Mouse (Mus musculus) liver, embryonic 16.5 days (tissue): ENCODE data around the gene Ptprb. TPM values are rescaled to one million over a fixed set of nuclear protein-coding genes. Genes with fewer than 3 reads are reported as not detected.

Experiments
- ATAC-seq: fragments of 200-750 bp; cut with Nextera tagmentation; 2 replicates; pipeline ENCODE4 v1.8.0; 2017; ENCODE audit warnings: low read depth, mild to moderate bottlenecking, moderate number of reproducible peaks, moderate library complexity
- H3K27ac ChIP-seq: fragments of 300-500 bp; sonication (generic); 2 replicates; pipeline ENCODE4 v1.5.1; 2014; ENCODE audit warnings: mild to moderate bottlenecking, low read length
- H3K27me3 ChIP-seq: fragments of 300-500 bp; sonication (generic); 2 replicates; pipeline ENCODE4 v1.6.1; 2014; ENCODE audit warnings: low read depth, low read length, mixed read lengths; ENCODE audit not compliant: control insufficient read depth, insufficient read depth
- H3K36me3 ChIP-seq: fragments of 300-500 bp; sonication (generic); 2 replicates; pipeline ENCODE4 v1.6.1; 2014; ENCODE audit warnings: mild to moderate bottlenecking; ENCODE audit not compliant: control insufficient read depth, insufficient read depth
- H3K4me1 ChIP-seq: fragments of 300-500 bp; sonication (generic); 2 replicates; pipeline ENCODE4 v1.6.1; 2014; ENCODE audit warnings: low read depth, low read length, mixed read lengths; ENCODE audit not compliant: control insufficient read depth
- H3K4me2 ChIP-seq: fragments of 300-500 bp; sonication (generic); 2 replicates; pipeline ENCODE4 v1.6.1; 2014; ENCODE audit warnings: low read depth, low read length, mixed read lengths
- H3K4me3 ChIP-seq: fragments of 300-500 bp; sonication (generic); 2 replicates; pipeline ENCODE4 v1.5.1; 2014; ENCODE audit warnings: low read depth, mild to moderate bottlenecking, low read length
- H3K9ac ChIP-seq: fragments of 300-500 bp; sonication (generic); 2 replicates; pipeline ENCODE4 v1.6.1; 2014; ENCODE audit warnings: low read depth, low read length
- H3K9me3 ChIP-seq: fragments of 300-500 bp; sonication (generic); replicated peaks from 2 replicates; pipeline ENCODE4 v1.6.1; 2016; ENCODE audit warnings: low read length; ENCODE audit not compliant: control insufficient read depth
- WGBS: fragments of 180-500 bp; shearing (Covaris S2); extraction: QIAGEN DNeasy Blood & Tissue Kit; methylation state at CpG from one replicate; pipeline ENCODE4 v1.1.7; 2014; ENCODE audit not compliant: insufficient replicate concordance; 5-methylcytosine and 5-hydroxymethylcytosine counted together
- polyA plus RNA-seq: library from polyadenylated mRNA; unstranded; fragments of >200 nt; fragmentation: Nextera tagmentation; extraction: Ambion mirVana; gene quantifications from 2 replicates; pipeline ENCODE4 v1.2.1, GENCODE M21; 2015

Gene Ptprb
- polyA plus RNA-seq, 1 experiment from 2014 or later = 1.8 TPM

GRCm38 (mm10) chr10:116396966-116397365 is 121.6 kb downstream of the Ptprb start:
- no peaks in the 10 kb centered on the region for H3K27me3 ChIP-seq
- no peaks in the 10 kb centered on the region for H3K36me3 ChIP-seq
- H3K4me3 ChIP-seq = no peak overlapping the region
- H3K9ac ChIP-seq = no peak overlapping the region
- H3K4me2 ChIP-seq = no peak overlapping the region
- H3K27ac ChIP-seq = no peak overlapping the region
- H3K4me1 ChIP-seq = no peaks in the 10 kb centered on the region
- no peak for ATAC-seq
- no peaks in the 10 kb centered on the region for H3K9me3 ChIP-seq
- WGBS = 73% methylated on average over 13 of the region's 13 CpGs

- Histone ChIP-seq H3K27ac (no peak overlapping the region), H3K4me3 (no peak overlapping the region), H3K9me3 (no peaks in the 10 kb centered on the region), H3K4me2 (no peak overlapping the region), H3K4me1 (no peaks in the 10 kb centered on the region), H3K9ac (no peak overlapping the region), H3K27me3 (no peaks in the 10 kb centered on the region), H3K36me3 (no peaks in the 10 kb centered on the region)
- ATAC-seq = no peak
- 27% methylated on average over 14 of the region's 14 CpGs for WGBS
Observed at GRCm38 (mm10) chr10:116397573-116397972, 122.2 kb downstream of the Ptprb start.

GRCm38 (mm10) chr10:116397973-116398372 is 122.7 kb downstream of the Ptprb start:
- WGBS = 52% methylated on average over 12 of the region's 12 CpGs
- H3K9ac ChIP-seq = no peak overlapping the region
- H3K9me3 ChIP-seq = no peaks in the 10 kb centered on the region
- ATAC-seq = no peak
- H3K27me3 ChIP-seq = no peaks in the 10 kb centered on the region
- H3K4me1 ChIP-seq = no peaks in the 10 kb centered on the region
- no peaks in the 10 kb centered on the region for H3K36me3 ChIP-seq
- H3K27ac ChIP-seq = no peak overlapping the region
- H3K4me3 ChIP-seq = no peak overlapping the region
- no peak overlapping the region for H3K4me2 ChIP-seq

GRCm38 (mm10) chr10:116402742-116403425 is 127.6 kb downstream of the Ptprb start:
- Histone ChIP-seq H3K27ac (no peak overlapping the region), H3K36me3 (no peaks in the 10 kb centered on the region), H3K9ac (no peak overlapping the region), H3K27me3 (no peaks in the 10 kb centered on the region), H3K4me3 (no peak overlapping the region), H3K4me1 (no peaks in the 10 kb centered on the region), H3K4me2 (no peak overlapping the region), H3K9me3 (no peaks in the 10 kb centered on the region)
- no peak for ATAC-seq
- 57% methylated on average over 6 of the region's 6 CpGs for WGBS

- Histone ChIP-seq H3K9me3 (no peaks in the 10 kb centered on the region), H3K4me1 (no peaks in the 10 kb centered on the region)
Observed at GRCm38 (mm10) chr10:116403679-116404078, 128.4 kb downstream of the Ptprb start.

GRCm38 (mm10) chr10:116405011-116405410 is 129.7 kb downstream of the Ptprb start:
- Histone ChIP-seq H3K4me1 (no peaks in the 10 kb centered on the region), H3K9me3 (no peaks in the 10 kb centered on the region), H3K27me3 (no peaks in the 10 kb centered on the region), H3K9ac (no peak overlapping the region), H3K4me2 (no peak overlapping the region), H3K4me3 (no peak overlapping the region), H3K36me3 (no peaks in the 10 kb centered on the region), H3K27ac (no peak overlapping the region)
- WGBS = 78% methylated on average over 6 of the region's 6 CpGs
- ATAC-seq = no peak

More at GRCm38 (mm10) chr10:116403679-116404078, 128.4 kb downstream of the Ptprb start:
- H3K4me3 ChIP-seq = no peak overlapping the region
- no peak overlapping the region for H3K4me2 ChIP-seq
- no peak overlapping the region for H3K27ac ChIP-seq
- ATAC-seq = no peak
- H3K36me3 ChIP-seq = no peaks in the 10 kb centered on the region
- WGBS = 59% methylated on average over 4 of the region's 4 CpGs
- H3K27me3 ChIP-seq = no peaks in the 10 kb centered on the region
- no peak overlapping the region for H3K9ac ChIP-seq

GRCm38 (mm10) chr10:116407684-116408359 is 132.5 kb downstream of the Ptprb start:
- Histone ChIP-seq H3K9me3 (no peaks in the 10 kb centered on the region), H3K27me3 (no peaks in the 10 kb centered on the region), H3K27ac (no peak overlapping the region), H3K4me3 (no peak overlapping the region), H3K4me2 (no peak overlapping the region), H3K4me1 (no peaks in the 10 kb centered on the region), H3K9ac (no peak overlapping the region), H3K36me3 (no peaks in the 10 kb centered on the region)
- 52% methylated on average over 19 of the region's 19 CpGs for WGBS
- no peak for ATAC-seq

- no peaks in the 10 kb centered on the region for H3K36me3 ChIP-seq
- no peak overlapping the region for H3K9ac ChIP-seq
- H3K4me1 ChIP-seq = no peaks in the 10 kb centered on the region
- WGBS = 52% methylated on average over 9 of the region's 9 CpGs
- H3K4me2 ChIP-seq = no peak overlapping the region
- no peak overlapping the region for H3K27ac ChIP-seq
- ATAC-seq = no peak
- H3K27me3 ChIP-seq = no peaks in the 10 kb centered on the region
- no peak overlapping the region for H3K4me3 ChIP-seq
- H3K9me3 ChIP-seq = no peaks in the 10 kb centered on the region
Observed at GRCm38 (mm10) chr10:116410826-116411225, 135.5 kb downstream of the Ptprb start.

GRCm38 (mm10) chr10:116416142-116416541 is 140.8 kb downstream of the Ptprb start:
- Histone ChIP-seq H3K4me3 (no peak overlapping the region), H3K9me3 (no peaks in the 10 kb centered on the region), H3K4me1 (no peaks in the 10 kb centered on the region), H3K27me3 (no peaks in the 10 kb centered on the region), H3K4me2 (no peak overlapping the region), H3K9ac (no peak overlapping the region), H3K27ac (no peak overlapping the region), H3K36me3 (no peaks in the 10 kb centered on the region)
- no peak for ATAC-seq
- 64% methylated on average over 6 of the region's 6 CpGs for WGBS
